Mouse (Mus musculus) kidney, adult 2 months (tissue): ENCODE results near the gene Nup210.

Experiments used
- CTCF ChIP-seq: fragments of 200-500 bp; conservative IDR thresholded peaks from 2 replicates; pipeline ENCODE4 v1.5.1; 2011; ENCODE audit warnings: low read depth, mild to moderate bottlenecking, control low read depth, low read length, moderate library complexity, mixed read lengths; ENCODE audit not compliant: insufficient read depth, insufficient read length
- POLR2A ChIP-seq: fragments of 200-500 bp; IDR thresholded peaks from one replicate; pipeline ENCODE4 v1.6.1; 2011; ENCODE audit warnings: low read depth, low read length, control low read depth

GRCm38 (mm10) chr6:91000819-91001525 lies 115.7 kb downstream of the Nup210 start:
- TF ChIP-seq CTCF (no peak), POLR2A (no peak)
